In the genomic region with DNA sequence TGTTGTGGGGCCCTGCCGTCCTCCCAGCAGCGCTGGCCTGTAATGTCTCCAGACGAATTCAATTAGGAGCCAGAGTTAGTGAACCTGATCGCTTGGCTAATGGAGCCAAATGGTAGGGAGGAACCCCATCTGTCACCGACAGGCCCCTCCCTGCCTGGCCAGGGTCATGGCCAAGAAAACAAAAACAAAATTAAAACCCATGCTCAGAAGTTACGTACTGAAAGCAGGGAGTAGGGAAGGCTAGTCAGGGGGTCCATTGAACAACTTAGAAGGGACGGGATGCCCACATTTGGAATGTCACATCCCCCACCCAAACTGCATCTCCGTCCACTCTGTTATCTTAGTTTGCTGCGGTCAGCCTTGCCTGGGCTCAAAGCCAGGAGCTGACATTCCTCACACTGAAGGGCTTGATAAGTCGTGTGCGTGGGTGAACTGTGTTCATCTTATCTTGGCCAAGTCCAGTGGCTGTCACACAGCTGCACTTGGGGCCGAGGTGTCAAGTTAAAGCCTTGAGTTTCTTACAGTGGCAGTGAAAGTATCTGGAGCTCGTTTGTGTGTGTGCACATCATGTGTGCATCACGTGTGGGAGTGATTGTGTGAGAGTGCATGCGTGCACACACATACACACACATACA, we compare ENCODE assay signal across 9 mouse cellular contexts. TPM values are rescaled to one million over a fixed set of nuclear protein-coding genes. Genes with fewer than 3 reads are reported as not detected.
DNase-seq lines count a peak whose midpoint lies in the region; ATAC-seq lines count a peak whose summit lies in the region.
"Had no signal": no experiment of that assay in that cellular context is flagged by ENCODE, and none has a peak within 500 bp of the region (broad histone marks: within the 10 kb centered on the region; RNA-seq: fewer than 3 reads in every experiment).

No protein-coding gene starts in this region.

- H3K9me3 ChIP-seq in embryonic facial prominence, embryonic 12.5 days: no peaks in the 10 kb centered on the region
- H3K9me3 ChIP-seq in midbrain, embryonic 11.5 days (ENCODE audit: control insufficient read depth, low read length): no peaks in the 10 kb centered on the region
- H3K9me3 ChIP-seq: limb, embryonic 12.5 days had no signal

- 0 out of 2 replicates have a peak, but pooled peaks cover 7% of the 10 kb centered on the region for H3K27me3 ChIP-seq in embryonic facial prominence, embryonic 12.5 days
- no peaks in the 10 kb centered on the region for H3K27me3 ChIP-seq in midbrain, embryonic 11.5 days (ENCODE audit: control insufficient read depth, insufficient read depth, low read length)

- H3K27ac ChIP-seq in embryonic facial prominence, embryonic 12.5 days: 0 out of 2 replicates have a peak overlapping the region, but pooled peaks have one; percentile 47
- H3K27ac ChIP-seq in midbrain, embryonic 11.5 days (ENCODE audit: low read depth, low read length): no peak overlapping the region
- H3K27ac ChIP-seq: limb, embryonic 12.5 days had no signal

- H3K4me2 ChIP-seq in embryonic facial prominence, embryonic 12.5 days (replicated peaks): peak overlapping the region; percentile 21; the same call in 1 of the 2 replicates
- no peak overlapping the region for H3K4me2 ChIP-seq in midbrain, embryonic 11.5 days
- H3K4me2 ChIP-seq: limb, embryonic 12.5 days had no signal

- no peaks in the 10 kb centered on the region for H3K36me3 ChIP-seq in embryonic facial prominence, embryonic 12.5 days
- no peaks in the 10 kb centered on the region for H3K36me3 ChIP-seq in midbrain, embryonic 11.5 days (ENCODE audit: control insufficient read depth, insufficient read depth, low read length)
- H3K36me3 ChIP-seq: limb, embryonic 12.5 days had no signal

- H3K9ac ChIP-seq in embryonic facial prominence, embryonic 12.5 days: no peak overlapping the region
- H3K9ac ChIP-seq in midbrain, embryonic 11.5 days (ENCODE audit: low read length): no peak overlapping the region
- H3K9ac ChIP-seq: limb, embryonic 12.5 days had no signal

- no peak overlapping the region for H3K4me3 ChIP-seq in embryonic facial prominence, embryonic 12.5 days
- no peak overlapping the region for H3K4me3 ChIP-seq in midbrain, embryonic 11.5 days (ENCODE audit: low read depth, low read length)
- H3K4me3 ChIP-seq: limb, embryonic 12.5 days had no signal

- peak; percentile 44; the same call in 1 of the 2 replicates for ATAC-seq in embryonic facial prominence, embryonic 12.5 days (ENCODE audit: insufficient number of reproducible peaks, insufficient read depth, low FRiP score, low TSS enrichment)
- ATAC-seq in midbrain, embryonic 11.5 days (ENCODE audit: low FRiP score): no peak

- peak; percentile 70 for DNase-seq in ovary, adult 18-20 months (ENCODE audit: low spot score)
- DNase-seq in ovary, postnatal 10 days (ENCODE audit: low spot score): no peak
- DNase-seq in heart, postnatal 4 days: peak; percentile 84
- DNase-seq in lung, postnatal 4 days: peak; percentile 8 to 48
- DNase-seq in c-Kit-positive CD71-positive TER-119-positive erythroid progenitor cells, embryonic 14.5 days (ENCODE audit: low spot score): no peak
- no peak for DNase-seq in right cerebral cortex, postnatal 36 days (ENCODE audit: low spot score in 2 of 2)
- no peak for DNase-seq in midbrain, embryonic 11.5 days (ENCODE audit: low spot score, missing footprints)

- H3K4me1 ChIP-seq in embryonic facial prominence, embryonic 12.5 days: peaks cover 20% of the 10 kb centered on the region
- 0 out of 2 replicates have a peak, but pooled peaks cover 2% of the 10 kb centered on the region for H3K4me1 ChIP-seq in midbrain, embryonic 11.5 days (ENCODE audit: control insufficient read depth, insufficient read depth, low read length)

- WGBS in embryonic facial prominence, embryonic 12.5 days: 23% methylated on average over 15 of the region's 15 CpGs
- WGBS in midbrain, embryonic 11.5 days: 66% methylated on average over 15 of the region's 15 CpGs

RNA-seq across cellular contexts. Expression of gene Scn5a, which starts 53.2 kb away (rescaled TPM):
- 0.97 and 1.0 TPM in 2 replicates for polyA plus RNA-seq in embryonic facial prominence, embryonic 12.5 days (2016; fragmentation: Nextera tagmentation; extraction: Ambion mirVana)
- 100 to 1,000 TPM; 120 to 122 TPM for total RNA-seq in heart, postnatal 4 days (2021)
- 0.16 TPM in 1 of 2 replicates, not detected in the other for polyA plus RNA-seq in midbrain, embryonic 11.5 days (2014; fragmentation: Nextera tagmentation; extraction: Ambion mirVana)

Comparison
In these comparisons a context has a peak if more than half of its experiments do, and no peak if none do; other contexts are left out.
1. DNase-seq: peak in ovary, adult 18-20 months (single experiment), heart, postnatal 4 days (single experiment) and lung, postnatal 4 days (2 of 2); none in ovary, postnatal 10 days (single experiment), c-Kit-positive CD71-positive TER-119-positive erythroid progenitor cells, embryonic 14.5 days (single experiment), right cerebral cortex, postnatal 36 days (0 of 2) and midbrain, embryonic 11.5 days (single experiment).